Mouse (Mus musculus): ENCODE data around the gene Msgn1.

- TF ChIP-seq POLR2A (IDR thresholded peaks at IDR 0.05; ENCODE audit: insufficient read length, low read depth) (no peak), REST (IDR thresholded peaks at IDR 0.05; ENCODE audit: insufficient read depth, insufficient read length) (no peak), TCF3 (IDR thresholded peaks at IDR 0.05; ENCODE audit: insufficient read length, low read depth) (no peak), MAX (IDR thresholded peaks at IDR 0.05; ENCODE audit: low read depth) (no peak), POLR2AphosphoS2 (IDR thresholded peaks at IDR 0.05; ENCODE audit: insufficient read length, low read depth) (no peak), E2F4 (IDR thresholded peaks at IDR 0.05; ENCODE audit: insufficient read depth) (no peak), MYOD1 (IDR thresholded peaks at IDR 0.05; ENCODE audit: control insufficient read depth in 1 of 3, insufficient read length in 2 of 3, low read depth in 2 of 3) (no peak), CEBPB (IDR thresholded peaks at IDR 0.05; ENCODE audit: insufficient read depth, poor library complexity, severe bottlenecking) (no peak), USF1 (IDR thresholded peaks at IDR 0.05; ENCODE audit: low read depth) (no peak)
Observed at GRCm38 (mm10) chr12:11202476-11202875, 6.3 kb downstream of the Msgn1 start.

Data from myocyte (in vitro differentiated cells).